Mouse (Mus musculus): Measurements from ENCODE around the gene Dab2. TPM values are rescaled to one million over a fixed set of nuclear protein-coding genes. Genes with fewer than 3 reads are reported as not detected.
A peak's percentile ranks its signal among the peaks of the same experiment; 100 is the strongest.

The Dab2 gene
- polyA plus RNA-seq, 1 experiment from 2014 or later, result 63.2 TPM

DNA sequence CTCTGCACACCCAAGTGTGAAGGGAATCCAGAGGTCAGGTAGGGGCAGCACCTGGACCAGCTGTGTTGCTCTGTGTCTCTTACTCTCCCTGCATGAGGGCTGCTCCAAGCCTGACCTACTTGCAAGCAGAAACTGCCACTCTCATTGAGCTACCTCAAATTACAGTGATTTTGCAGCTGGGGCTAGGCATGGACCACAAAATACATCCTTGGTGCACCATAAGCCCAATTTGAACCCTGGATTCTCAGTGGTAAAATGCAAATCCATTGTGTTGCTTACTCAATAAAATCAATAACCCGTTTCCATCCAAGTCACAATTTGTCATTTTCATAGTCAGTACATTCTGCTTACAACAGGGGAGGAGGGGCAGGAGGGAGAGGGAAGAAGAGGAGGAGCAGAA lies 85.7 kb downstream of the Dab2 start:
- H3K27ac ChIP-seq (replicated peaks), result no peak overlapping the region
- no peak overlapping the region for H3K9ac ChIP-seq (replicated peaks)
- no peaks in the 10 kb centered on the region for H3K9me3 ChIP-seq
- peaks cover 10% of the 10 kb centered on the region; the same call in 1 of the 2 replicates for H3K4me1 ChIP-seq
- H3K27me3 ChIP-seq, result peaks cover 12% of the 10 kb centered on the region; the same call in 1 of the 2 replicates
- no peak for ATAC-seq (ENCODE audit: low FRiP score, low read depth)
- no peaks in the 10 kb centered on the region for H3K36me3 ChIP-seq
- 27% methylated on average over 1 of the region's 1 CpGs for WGBS
- H3K4me2 ChIP-seq (replicated peaks), result no peak overlapping the region
- no peak overlapping the region for H3K4me3 ChIP-seq

DNA sequence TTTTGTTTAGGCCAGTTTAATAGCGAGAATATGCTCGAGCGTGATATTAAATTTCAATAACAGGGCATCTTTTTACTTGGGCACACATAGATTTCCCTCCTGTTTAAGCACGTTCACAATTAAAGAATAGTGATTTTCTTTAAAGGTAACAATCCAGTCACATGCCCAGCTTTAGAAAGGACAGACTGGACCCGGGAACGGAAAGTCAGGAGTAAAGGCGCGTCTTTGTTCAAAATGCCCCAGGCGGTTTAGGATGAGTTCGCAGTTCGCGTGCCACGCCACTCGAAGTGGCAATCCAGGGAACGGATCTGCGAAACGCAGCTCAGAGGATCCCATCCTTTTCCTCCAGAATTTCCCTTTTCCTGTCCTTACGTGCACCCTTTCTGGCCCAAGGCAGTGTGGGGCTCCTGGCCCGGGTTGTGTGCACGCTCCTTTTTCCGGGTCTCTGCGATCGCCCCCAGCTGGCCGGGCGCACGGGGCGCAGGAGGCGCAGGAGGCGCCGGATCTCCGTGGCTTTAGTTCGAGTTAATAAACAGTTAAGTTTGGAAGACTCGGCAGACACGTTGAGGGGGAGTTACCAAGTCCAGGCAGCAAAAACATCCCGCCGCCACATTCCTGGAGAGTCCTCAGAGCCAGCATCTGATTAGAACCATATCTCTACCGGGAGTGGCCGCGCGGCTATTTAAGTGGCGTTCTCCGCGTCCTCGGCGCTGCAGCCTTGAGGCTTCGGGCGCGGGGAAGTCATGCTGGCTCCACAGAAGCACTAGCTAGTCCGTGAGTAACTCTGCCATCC lies 86.8 kb downstream of the Dab2 start:
- Histone ChIP-seq H3K27ac (replicated peaks) (no peak overlapping the region), H3K9me3 (no peaks in the 10 kb centered on the region), H3K36me3 (no peaks in the 10 kb centered on the region)

DNA sequence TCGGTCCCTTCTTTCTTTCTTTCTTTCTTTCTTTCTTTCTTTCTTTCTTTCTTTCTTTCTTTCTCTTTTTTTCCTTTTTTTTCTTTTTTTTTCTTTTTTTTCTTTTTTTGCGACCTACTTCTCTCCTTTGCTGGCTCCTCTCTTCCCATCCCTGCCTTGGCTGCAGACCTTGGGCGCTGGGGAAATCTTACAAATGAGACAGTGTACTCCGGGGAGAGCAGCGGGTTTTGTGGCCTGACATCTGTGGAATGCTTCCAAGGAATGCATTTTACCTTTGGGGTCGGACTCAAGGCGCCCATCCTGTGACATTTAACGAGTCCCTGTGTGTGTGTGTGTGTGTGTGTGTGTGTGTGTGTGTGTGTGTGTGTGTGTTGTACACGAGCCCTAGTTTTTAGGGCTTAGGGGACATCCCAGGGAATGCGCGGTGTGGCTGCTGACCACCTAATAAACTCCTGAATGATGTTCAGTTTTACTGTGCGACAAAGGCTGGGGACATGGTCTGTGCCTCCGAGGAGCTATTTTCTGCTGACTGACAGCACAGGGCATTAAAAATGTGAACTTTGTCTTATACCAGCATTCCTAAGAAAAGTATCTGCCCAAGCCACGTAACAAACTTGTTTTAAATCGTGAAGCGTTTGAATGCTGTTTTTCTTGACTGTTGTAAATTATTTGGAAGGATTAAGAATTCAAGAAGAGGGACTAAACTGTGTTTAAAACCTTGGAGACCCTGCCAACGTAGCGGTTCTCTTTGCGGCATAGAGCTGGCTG lies 87.6 kb downstream of the Dab2 start:
- peak; percentile 38; the same call in 1 of the 2 replicates for ATAC-seq (ENCODE audit: low FRiP score, low read depth)
- no peaks in the 10 kb centered on the region for H3K36me3 ChIP-seq
- 8% methylated on average over 19 of the region's 19 CpGs for WGBS

More for the DNA sequence above, 86.8 kb downstream of the Dab2 start:
- 3% methylated on average over 49 of the region's 49 CpGs for WGBS
- peaks cover 10% of the 10 kb centered on the region; the same call in 1 of the 2 replicates for H3K4me1 ChIP-seq
- peak overlapping the region; percentile 50 for H3K4me3 ChIP-seq
- ATAC-seq (ENCODE audit: low FRiP score, low read depth), result peak; percentile 94
- peak overlapping the region; percentile 43; the same call in 1 of the 2 replicates for H3K9ac ChIP-seq (replicated peaks)
- H3K4me2 ChIP-seq (replicated peaks), result peak overlapping the region; percentile 75
- peaks cover 12% of the 10 kb centered on the region; the same call in 1 of the 2 replicates for H3K27me3 ChIP-seq

DNA sequence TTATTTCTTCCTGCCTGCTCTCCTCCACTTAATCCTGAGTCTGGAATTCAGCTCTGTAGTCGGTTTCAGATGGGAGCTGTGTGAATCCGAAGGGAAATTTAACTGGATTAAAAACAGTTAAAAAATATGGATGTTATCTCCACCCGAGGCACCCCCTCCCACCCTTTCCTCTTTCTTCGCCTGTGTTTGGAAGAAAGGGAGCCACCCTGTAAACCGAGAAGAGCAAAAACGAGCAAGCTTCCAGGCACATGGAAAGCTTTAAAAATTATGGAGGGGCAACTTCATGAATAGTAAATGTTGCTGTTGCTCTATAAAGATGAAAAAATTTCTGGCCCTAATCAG lies 88.1 kb downstream of the Dab2 start:
- H3K9ac ChIP-seq (replicated peaks), result no peak overlapping the region
- H3K9me3 ChIP-seq, result no peaks in the 10 kb centered on the region
- peaks cover 10% of the 10 kb centered on the region; the same call in 1 of the 2 replicates for H3K4me1 ChIP-seq
- WGBS, result 9% methylated on average over 6 of the region's 6 CpGs
- H3K4me3 ChIP-seq, result peak overlapping the region; percentile 50
- no peaks in the 10 kb centered on the region for H3K36me3 ChIP-seq
- no peak for ATAC-seq (ENCODE audit: low FRiP score, low read depth)
- no peak overlapping the region for H3K27ac ChIP-seq (replicated peaks)
- H3K27me3 ChIP-seq, result peaks cover 12% of the 10 kb centered on the region; the same call in 1 of the 2 replicates
- H3K4me2 ChIP-seq (replicated peaks), result peak overlapping the region; percentile 75

More for the DNA sequence above, 87.6 kb downstream of the Dab2 start:
- H3K4me1 ChIP-seq, result peaks cover 10% of the 10 kb centered on the region; the same call in 1 of the 2 replicates
- peak overlapping the region; percentile 17; the same call in 1 of the 2 replicates for H3K9ac ChIP-seq (replicated peaks)
- H3K4me3 ChIP-seq, result peak overlapping the region; percentile 50
- H3K9me3 ChIP-seq, result no peaks in the 10 kb centered on the region
- peaks cover 12% of the 10 kb centered on the region; the same call in 1 of the 2 replicates for H3K27me3 ChIP-seq
- no peak overlapping the region for H3K27ac ChIP-seq (replicated peaks)
- H3K4me2 ChIP-seq (replicated peaks), result peak overlapping the region; percentile 75

DNA sequence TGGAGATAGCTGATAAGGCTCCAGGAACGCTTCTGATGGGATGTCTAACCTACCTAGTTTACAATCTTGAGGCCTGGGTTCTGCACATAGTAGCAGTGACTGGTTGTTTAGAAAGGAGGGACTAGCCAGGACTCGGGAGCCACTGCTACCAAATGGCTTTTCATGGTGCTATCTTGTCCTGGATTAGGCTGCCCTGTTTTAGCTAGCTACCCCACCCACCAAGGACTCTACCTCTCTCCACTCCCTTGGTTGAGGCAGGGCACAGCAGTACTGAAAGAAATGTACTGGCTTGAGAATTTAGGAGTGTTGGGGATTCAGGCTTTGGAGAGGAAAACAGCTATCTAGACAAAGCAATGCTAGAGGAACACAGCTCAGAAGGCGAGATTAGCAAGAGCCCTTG lies 88.6 kb downstream of the Dab2 start:
- Histone ChIP-seq H3K4me3 (peak overlapping the region; percentile 50; the same call in 1 of the 2 replicates), H3K27ac (replicated peaks) (no peak overlapping the region), H3K4me1 (peaks cover 10% of the 10 kb centered on the region; the same call in 1 of the 2 replicates), H3K9ac (replicated peaks) (no peak overlapping the region), H3K4me2 (replicated peaks) (peak overlapping the region; percentile 75; the same call in 1 of the 2 replicates), H3K27me3 (peaks cover 12% of the 10 kb centered on the region; the same call in 1 of the 2 replicates), H3K36me3 (no peaks in the 10 kb centered on the region), H3K9me3 (no peaks in the 10 kb centered on the region)
- ATAC-seq (ENCODE audit: low FRiP score, low read depth), result no peak
- WGBS, result 60% methylated on average over 3 of the region's 3 CpGs

DNA sequence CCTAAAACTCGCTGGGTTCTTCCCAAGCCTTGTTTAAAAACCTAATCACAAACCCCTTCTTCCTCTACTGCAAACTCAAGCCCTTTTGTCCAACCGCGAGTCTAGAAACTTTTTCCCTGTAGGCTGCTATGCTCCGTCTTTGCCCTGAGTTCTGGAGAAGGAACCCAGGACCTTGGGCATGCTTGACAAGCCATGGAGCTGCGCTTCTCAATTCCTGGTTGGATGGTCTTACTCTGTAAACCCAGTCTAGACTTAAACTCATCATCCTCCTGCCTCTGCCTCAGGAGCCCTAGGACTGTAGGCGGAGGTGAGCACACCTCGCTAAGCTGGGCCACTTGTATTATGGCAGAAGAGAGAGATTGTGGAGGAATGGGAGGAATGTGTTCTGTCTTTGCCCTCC lies 89.0 kb downstream of the Dab2 start:
- Histone ChIP-seq H3K9ac (replicated peaks) (no peak overlapping the region), H3K4me3 (no peak overlapping the region), H3K27ac (replicated peaks) (no peak overlapping the region), H3K4me1 (peaks cover 10% of the 10 kb centered on the region; the same call in 1 of the 2 replicates), H3K9me3 (no peaks in the 10 kb centered on the region), H3K36me3 (no peaks in the 10 kb centered on the region), H3K4me2 (replicated peaks) (peak overlapping the region; percentile 75; the same call in 1 of the 2 replicates), H3K27me3 (peaks cover 12% of the 10 kb centered on the region; the same call in 1 of the 2 replicates)
- ATAC-seq (ENCODE audit: low FRiP score, low read depth), result no peak
- 94% methylated on average over 7 of the region's 7 CpGs for WGBS

DNA sequence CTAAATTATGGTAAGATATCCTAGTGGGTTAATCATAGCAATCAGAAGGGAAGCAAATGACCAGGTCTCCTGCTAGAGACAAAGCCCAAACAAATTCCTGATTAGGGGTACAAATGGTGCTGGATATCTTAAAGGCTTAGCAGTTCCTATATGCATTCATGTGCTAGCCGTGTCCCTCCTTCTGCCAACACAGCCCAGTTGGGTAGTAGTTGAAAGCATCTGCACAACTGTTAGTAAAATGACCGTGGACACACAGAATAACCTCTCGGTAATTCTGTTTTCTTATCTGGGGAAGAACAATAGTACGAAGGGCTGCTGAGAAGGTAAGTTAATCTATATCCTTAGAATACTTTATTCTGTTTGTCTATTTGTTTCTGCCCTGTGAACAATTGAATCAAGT lies 90.5 kb downstream of the Dab2 start:
- H3K9ac ChIP-seq (replicated peaks), result no peak overlapping the region
- H3K27me3 ChIP-seq, result peaks cover 12% of the 10 kb centered on the region; the same call in 1 of the 2 replicates
- H3K36me3 ChIP-seq, result no peaks in the 10 kb centered on the region
- WGBS, result 63% methylated on average over 4 of the region's 4 CpGs
- no peaks in the 10 kb centered on the region for H3K9me3 ChIP-seq
- no peak overlapping the region for H3K4me2 ChIP-seq (replicated peaks)
- no peak overlapping the region for H3K27ac ChIP-seq (replicated peaks)
- ATAC-seq (ENCODE audit: low FRiP score, low read depth), result no peak
- H3K4me1 ChIP-seq, result peaks cover 6% of the 10 kb centered on the region; the same call in 1 of the 2 replicates
- no peak overlapping the region for H3K4me3 ChIP-seq

DNA sequence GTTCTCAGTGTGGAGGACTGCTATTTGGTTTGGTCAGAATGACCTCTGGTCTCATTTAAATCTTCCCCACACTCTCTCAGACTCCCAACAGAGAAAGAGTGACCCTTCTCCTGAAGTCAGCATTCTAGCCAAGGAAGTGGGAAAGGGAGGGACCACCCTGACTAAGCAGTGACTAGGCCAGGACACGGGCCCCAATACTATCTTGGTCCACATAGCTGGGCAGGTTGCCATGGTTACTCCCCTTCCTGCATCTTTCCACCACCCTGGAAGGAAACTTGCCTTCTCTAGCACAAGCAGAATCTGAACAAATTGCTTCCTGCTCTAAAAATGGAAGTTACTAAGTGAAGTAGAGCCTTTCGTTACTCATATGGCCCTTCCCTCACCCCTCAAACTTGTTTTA lies 91.1 kb downstream of the Dab2 start:
- WGBS, result 46% methylated on average over 2 of the region's 2 CpGs
- H3K4me2 ChIP-seq (replicated peaks), result no peak overlapping the region
- H3K4me3 ChIP-seq, result no peak overlapping the region
- no peak overlapping the region for H3K27ac ChIP-seq (replicated peaks)
- ATAC-seq (ENCODE audit: low FRiP score, low read depth), result no peak
- H3K4me1 ChIP-seq, result peaks cover 6% of the 10 kb centered on the region; the same call in 1 of the 2 replicates
- H3K36me3 ChIP-seq, result no peaks in the 10 kb centered on the region
- no peak overlapping the region for H3K9ac ChIP-seq (replicated peaks)
- peaks cover 12% of the 10 kb centered on the region; the same call in 1 of the 2 replicates for H3K27me3 ChIP-seq
- H3K9me3 ChIP-seq, result no peaks in the 10 kb centered on the region

DNA sequence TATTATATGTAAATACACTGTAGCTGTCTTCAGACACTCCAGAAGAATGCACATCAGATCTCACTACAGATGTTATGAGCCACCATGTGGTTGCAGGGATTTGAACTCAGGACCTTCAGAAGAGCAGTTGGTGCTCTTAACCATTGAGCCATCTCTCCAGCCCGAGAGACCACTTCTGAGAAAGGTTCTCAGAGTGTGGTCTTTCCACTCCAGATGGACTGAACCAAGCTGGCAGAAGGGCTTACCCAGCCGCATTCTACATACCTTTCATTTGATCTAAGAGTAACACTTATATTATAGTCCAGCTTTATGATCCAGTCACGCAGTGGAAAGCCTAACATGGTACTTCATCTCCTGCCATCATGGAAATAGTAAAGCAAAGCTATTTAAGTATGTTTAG lies 92.3 kb downstream of the Dab2 start:
- Histone ChIP-seq H3K9ac (replicated peaks) (no peak overlapping the region), H3K4me1 (peaks cover 5% of the 10 kb centered on the region; the same call in 1 of the 2 replicates), H3K27me3 (peaks cover 12% of the 10 kb centered on the region; the same call in 1 of the 2 replicates), H3K4me3 (no peak overlapping the region), H3K36me3 (no peaks in the 10 kb centered on the region), H3K4me2 (replicated peaks) (no peak overlapping the region), H3K27ac (replicated peaks) (no peak overlapping the region), H3K9me3 (no peaks in the 10 kb centered on the region)
- no peak for ATAC-seq (ENCODE audit: low FRiP score, low read depth)
- 89% methylated on average over 3 of the region's 3 CpGs for WGBS

DNA sequence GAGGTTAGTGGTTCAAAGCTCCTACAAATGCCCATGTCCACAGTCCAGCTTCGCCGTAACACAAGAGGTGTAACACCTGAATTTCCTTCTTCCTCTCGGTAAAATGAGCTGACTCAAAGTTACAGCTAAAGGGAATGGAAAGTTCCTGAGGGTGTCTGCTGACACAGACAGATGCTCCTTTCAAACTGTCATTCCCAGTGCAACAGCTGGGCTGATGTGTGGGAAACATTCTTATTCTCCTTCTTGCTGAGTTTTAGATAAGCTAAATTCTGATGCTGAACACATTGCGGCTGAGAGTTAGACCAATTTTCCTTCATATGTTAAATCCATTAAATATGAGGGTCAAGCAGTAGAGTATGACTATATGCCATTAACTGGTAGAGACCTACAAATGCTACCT lies 94.0 kb downstream of the Dab2 start:
- Histone ChIP-seq H3K4me2 (replicated peaks) (no peak overlapping the region), H3K9me3 (no peaks in the 10 kb centered on the region), H3K4me1 (no peaks in the 10 kb centered on the region), H3K27me3 (peaks cover 2% of the 10 kb centered on the region; the same call in 1 of the 2 replicates), H3K4me3 (no peak overlapping the region), H3K27ac (replicated peaks) (no peak overlapping the region), H3K9ac (replicated peaks) (no peak overlapping the region), H3K36me3 (no peaks in the 10 kb centered on the region)
- no peak for ATAC-seq (ENCODE audit: low FRiP score, low read depth)
- WGBS, result 93% methylated on average over 4 of the region's 4 CpGs

DNA sequence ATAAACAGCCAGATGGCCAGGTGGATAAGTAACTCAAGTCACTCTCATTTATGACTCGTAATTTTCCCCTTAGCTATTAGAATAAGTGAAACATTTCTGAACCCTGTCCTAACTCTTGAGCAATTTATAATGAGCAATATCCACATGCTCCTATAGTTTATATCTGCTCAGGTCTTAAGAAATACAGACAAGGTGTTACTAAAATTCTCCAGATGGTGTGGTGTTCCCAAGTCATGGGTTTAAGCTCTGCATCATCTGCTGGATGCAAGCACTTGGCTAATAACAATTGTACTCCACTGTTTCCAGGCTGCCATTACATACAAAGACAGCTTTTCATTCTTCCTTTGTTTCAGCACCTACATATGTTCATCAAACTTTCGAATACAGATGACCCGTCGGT lies 98.6 kb downstream of the Dab2 start:
- no peaks in the 10 kb centered on the region for H3K4me1 ChIP-seq
- no peak overlapping the region for H3K4me3 ChIP-seq
- H3K27ac ChIP-seq (replicated peaks), result no peak overlapping the region
- no peak for ATAC-seq (ENCODE audit: low FRiP score, low read depth)
- no peaks in the 10 kb centered on the region for H3K36me3 ChIP-seq
- no peaks in the 10 kb centered on the region for H3K9me3 ChIP-seq
- WGBS, result 85% methylated on average over 4 of the region's 4 CpGs
- H3K4me2 ChIP-seq (replicated peaks), result no peak overlapping the region
- H3K9ac ChIP-seq (replicated peaks), result no peak overlapping the region
- H3K27me3 ChIP-seq, result no peaks in the 10 kb centered on the region

DNA sequence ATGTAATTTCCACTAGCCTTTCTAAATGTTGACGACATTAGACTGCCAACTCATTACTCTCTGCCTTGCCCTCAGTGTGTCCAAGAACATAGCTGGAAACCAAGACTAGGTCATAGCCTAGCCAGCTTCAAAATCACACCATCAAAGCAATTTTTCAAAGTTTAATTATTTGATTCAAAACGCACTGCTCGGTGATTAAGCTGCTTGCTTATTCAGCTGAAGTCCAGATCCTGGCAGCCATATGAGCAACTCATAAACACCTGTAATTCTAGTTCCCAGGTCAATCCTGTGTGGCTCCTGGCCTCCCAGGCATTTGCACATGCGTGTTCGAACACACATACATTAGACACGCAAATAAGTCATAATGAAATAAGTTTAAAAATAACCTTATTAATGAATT lies 99.3 kb downstream of the Dab2 start:
- H3K4me2 ChIP-seq (replicated peaks), result no peak overlapping the region
- no peaks in the 10 kb centered on the region for H3K9me3 ChIP-seq
- no peak overlapping the region for H3K9ac ChIP-seq (replicated peaks)
- WGBS, result 90% methylated on average over 6 of the region's 6 CpGs
- no peaks in the 10 kb centered on the region for H3K36me3 ChIP-seq
- ATAC-seq (ENCODE audit: low FRiP score, low read depth), result no peak
- H3K4me3 ChIP-seq, result no peak overlapping the region
- H3K27me3 ChIP-seq, result no peaks in the 10 kb centered on the region
- H3K4me1 ChIP-seq, result no peaks in the 10 kb centered on the region
- no peak overlapping the region for H3K27ac ChIP-seq (replicated peaks)

All from midbrain, embryonic 12.5 days (tissue).